Mouse (Mus musculus) CH12.LX (cell line): ENCODE data around the gene Cmss1. TPM values are rescaled to one million over a fixed set of nuclear protein-coding genes. Genes with fewer than 3 reads are reported as not detected.

Source experiments
- DNase-seq: peaks from one replicate; pipeline ENCODE4 v3.0.0-alpha.2; 2013; ENCODE audit errors: extremely low read depth
- H3K27ac ChIP-seq: 2 replicates; pipeline ENCODE4 v1.5.1; 2012; ENCODE audit warnings: low read depth, mild to moderate bottlenecking, control low read depth, moderate library complexity; ENCODE audit not compliant: insufficient read depth
- H3K27me3 ChIP-seq: replicated peaks from 2 replicates; pipeline ENCODE3; 2012; ENCODE audit warnings: inconsistent platforms
- H3K36me3 ChIP-seq, 2 experiments: replicated peaks in 1 of 2; 2 replicates each; pipeline versions ENCODE3 to v1.6.1; 2012; ENCODE audit warnings: inconsistent platforms in 1 of 2, low read length in 1 of 2, mild to moderate bottlenecking in 1 of 2, mixed read lengths in 1 of 2, moderate library complexity in 1 of 2; ENCODE audit not compliant: control insufficient read depth in 1 of 2, insufficient read depth in 1 of 2
- H3K4me1 ChIP-seq, 2 experiments: 2 replicates each; pipeline ENCODE4 v1.6.1; 2012; ENCODE audit warnings: inconsistent platforms in 1 of 2, moderate library complexity in 1 of 2; ENCODE audit not compliant: insufficient read depth in 2 of 2, control insufficient read depth in 1 of 2
- H3K4me2 ChIP-seq: 2 replicates; pipeline ENCODE4 v1.6.1; 2012; ENCODE audit warnings: low read depth, mild to moderate bottlenecking, control low read depth; ENCODE audit not compliant: poor library complexity, insufficient read depth, severe bottlenecking
- H3K4me3 ChIP-seq, 3 experiments: fragments of 150-350 bp in 1 of 3; sonication (generic) in 1 of 3; replicated peaks in 1 of 3; 2 replicates each; pipeline versions ENCODE3 to v1.5.1; 2011 to 2012; ENCODE audit warnings: low read depth in 2 of 3, low read length in 2 of 3, mild to moderate bottlenecking in 2 of 3, moderate library complexity in 2 of 3, control low read depth in 1 of 3, improper control_type of control experiment in 1 of 3, inconsistent platforms in 1 of 3, mixed read lengths in 1 of 3; ENCODE audit not compliant: poor library complexity in 1 of 3
- H3K79me2 ChIP-seq: replicated peaks from 2 replicates; pipeline ENCODE4 v1.6.1; 2012; ENCODE audit warnings: mild to moderate bottlenecking, moderate library complexity; ENCODE audit not compliant: control insufficient read depth, poor library complexity, insufficient read depth, severe bottlenecking; ENCODE audit errors: extremely low read depth
- H3K9ac ChIP-seq: 2 replicates; pipeline ENCODE4 v1.6.1; 2012; ENCODE audit warnings: low read depth, mild to moderate bottlenecking, control low read depth, moderate library complexity; ENCODE audit not compliant: insufficient read depth
- H3K9me3 ChIP-seq: replicated peaks from 2 replicates; pipeline ENCODE3; 2012; ENCODE audit warnings: low read length, inconsistent platforms, mixed read lengths
- BHLHE40 ChIP-seq: IDR thresholded peaks from 2 replicates; pipeline ENCODE4 v1.6.1; 2011; ENCODE audit warnings: mild to moderate bottlenecking, low read depth, low read length, improper control_type of control experiment
- CHD1 ChIP-seq: IDR thresholded peaks from 2 replicates; pipeline ENCODE4 v1.6.1; 2012; ENCODE audit warnings: low read depth, low read length, improper control_type of control experiment, inconsistent platforms
- CHD2 ChIP-seq: IDR thresholded peaks from 2 replicates; pipeline ENCODE4 v1.6.1; 2011; ENCODE audit warnings: low read length, improper control_type of control experiment
- CTCF ChIP-seq, 2 experiments: IDR thresholded peaks in 1 of 2; conservative IDR thresholded peaks in 1 of 2; 2 replicates each; pipeline ENCODE4 v1.5.1; 2011 to 2012; ENCODE audit warnings: low read depth in 2 of 2, low read length in 2 of 2, improper control_type of control experiment in 1 of 2, inconsistent platforms in 1 of 2, mild to moderate bottlenecking in 1 of 2, moderate library complexity in 1 of 2
- E2F4 ChIP-seq: IDR thresholded peaks from 2 replicates; pipeline ENCODE4 v1.6.1; 2011; ENCODE audit warnings: low read depth, low read length, improper control_type of control experiment; ENCODE audit not compliant: insufficient replicate concordance
- ELF1 ChIP-seq: IDR thresholded peaks from 2 replicates; pipeline ENCODE4 v1.6.1; 2014; ENCODE audit warnings: low read depth, mild to moderate bottlenecking, inconsistent platforms, low read length, improper control_type of control experiment
- EP300 ChIP-seq: IDR thresholded peaks from 2 replicates; pipeline ENCODE4 v1.6.1; 2011; ENCODE audit warnings: low read length, improper control_type of control experiment
- ETS1 ChIP-seq: conservative IDR thresholded peaks from 2 replicates; pipeline ENCODE4 v1.6.1; 2012; ENCODE audit warnings: low read depth, mild to moderate bottlenecking, inconsistent platforms, low read length, improper control_type of control experiment, moderate library complexity
- IRF4 ChIP-seq: IDR thresholded peaks from 2 replicates; pipeline ENCODE4 v1.6.1; 2014; ENCODE audit warnings: low read depth, mild to moderate bottlenecking, inconsistent platforms, low read length, improper control_type of control experiment
- JUN ChIP-seq: IDR thresholded peaks from 2 replicates; pipeline ENCODE4 v1.6.1; 2011; ENCODE audit warnings: low read depth, mild to moderate bottlenecking, low read length, improper control_type of control experiment, moderate library complexity; ENCODE audit not compliant: insufficient read depth
- JUND ChIP-seq: conservative IDR thresholded peaks from 2 replicates; pipeline ENCODE4 v1.6.1; 2011; ENCODE audit warnings: low read depth, low read length, improper control_type of control experiment
- KAT2A ChIP-seq: IDR thresholded peaks from 2 replicates; pipeline ENCODE4 v1.6.1; 2012; ENCODE audit warnings: low read length, improper control_type of control experiment, inconsistent platforms; ENCODE audit not compliant: insufficient replicate concordance
- MAFK ChIP-seq: IDR thresholded peaks from 2 replicates; pipeline ENCODE4 v1.6.1; 2011; ENCODE audit warnings: low read length, improper control_type of control experiment; ENCODE audit not compliant: insufficient replicate concordance
- MAX ChIP-seq: IDR thresholded peaks from 2 replicates; pipeline ENCODE4 v1.6.1; 2011; ENCODE audit warnings: low read length, improper control_type of control experiment
- MAZ ChIP-seq: IDR thresholded peaks from 2 replicates; pipeline ENCODE4 v1.6.1; 2012; ENCODE audit warnings: low read depth, mild to moderate bottlenecking, inconsistent platforms, low read length, improper control_type of control experiment, moderate library complexity
- MEF2A ChIP-seq: IDR thresholded peaks from 2 replicates; pipeline ENCODE4 v1.6.1; 2014; ENCODE audit warnings: low read depth, mild to moderate bottlenecking, inconsistent platforms, low read length, improper control_type of control experiment, borderline replicate concordance
- MYC ChIP-seq: IDR thresholded peaks from 2 replicates; pipeline ENCODE4 v1.6.1; 2011; ENCODE audit warnings: low read depth, mild to moderate bottlenecking, improper control_type of control experiment, low read length
- NELFE ChIP-seq: IDR thresholded peaks from 2 replicates; pipeline ENCODE4 v1.6.1; 2011; ENCODE audit warnings: low read depth, low read length, improper control_type of control experiment
- NRF1 ChIP-seq: IDR thresholded peaks from 2 replicates; pipeline ENCODE4 v1.6.1; 2014; ENCODE audit warnings: low read depth, mild to moderate bottlenecking, inconsistent platforms, low read length, improper control_type of control experiment, moderate library complexity
- PAX5 ChIP-seq: IDR thresholded peaks from 2 replicates; pipeline ENCODE4 v1.6.1; 2012; ENCODE audit warnings: low read length, inconsistent platforms, mixed read lengths
- POLR2A ChIP-seq: IDR thresholded peaks from 2 replicates; pipeline ENCODE4 v1.6.1; 2011; ENCODE audit warnings: low read depth, mild to moderate bottlenecking, improper control_type of control experiment, low read length
- POLR2AphosphoS2 ChIP-seq: IDR thresholded peaks from 2 replicates; pipeline ENCODE4 v1.6.1; 2011; ENCODE audit warnings: low read depth, low read length, improper control_type of control experiment
- RAD21 ChIP-seq: IDR thresholded peaks from 2 replicates; pipeline ENCODE4 v1.6.1; 2011; ENCODE audit warnings: low read depth, mild to moderate bottlenecking, low read length, improper control_type of control experiment, moderate library complexity
- SMC3 ChIP-seq: IDR thresholded peaks from 2 replicates; pipeline ENCODE4 v1.6.1; 2011; ENCODE audit warnings: low read depth, low read length, improper control_type of control experiment
- TBP ChIP-seq: conservative IDR thresholded peaks from 2 replicates; pipeline ENCODE4 v1.6.1; 2011; ENCODE audit warnings: low read depth, low read length, improper control_type of control experiment
- TCF12 ChIP-seq: IDR thresholded peaks from 2 replicates; pipeline ENCODE4 v1.6.1; 2014; ENCODE audit warnings: low read depth, mild to moderate bottlenecking, inconsistent platforms, low read length, improper control_type of control experiment
- UBTF ChIP-seq: IDR thresholded peaks from 2 replicates; pipeline ENCODE4 v1.6.1; 2012; ENCODE audit warnings: low read depth, mild to moderate bottlenecking, inconsistent platforms, low read length, improper control_type of control experiment, moderate library complexity
- USF1 ChIP-seq: IDR thresholded peaks from 2 replicates; pipeline ENCODE4 v1.6.1; 2014; ENCODE audit warnings: low read depth, mild to moderate bottlenecking, inconsistent platforms, low read length, improper control_type of control experiment
- USF2 ChIP-seq: conservative IDR thresholded peaks from 2 replicates; pipeline ENCODE4 v1.6.1; 2011; ENCODE audit warnings: low read depth, low read length, improper control_type of control experiment
- ZC3H11A ChIP-seq: IDR thresholded peaks from 2 replicates; pipeline ENCODE4 v1.6.1; 2012; ENCODE audit warnings: low read depth, mild to moderate bottlenecking, inconsistent platforms, low read length, improper control_type of control experiment
- ZKSCAN1 ChIP-seq: IDR thresholded peaks from 2 replicates; pipeline ENCODE4 v1.6.1; 2012; ENCODE audit warnings: low read depth, inconsistent platforms, low read length, improper control_type of control experiment, borderline replicate concordance
- ZMIZ1 ChIP-seq: IDR thresholded peaks from 2 replicates; pipeline ENCODE4 v1.6.1; 2012; ENCODE audit warnings: low read depth, mild to moderate bottlenecking, inconsistent platforms, low read length, improper control_type of control experiment
- ZNF384 ChIP-seq: IDR thresholded peaks from 2 replicates; pipeline ENCODE4 v1.6.1; 2012; ENCODE audit warnings: low read depth, low read length, improper control_type of control experiment, inconsistent platforms
- dilution Hi-C: fragments of 300-500 bp; cut with MboI; formaldehyde crosslinking; loops from 2 replicates; pipeline ENCODE4 v1.14.3; 2020; ENCODE audit warnings: low sequenced_read_pairs; ENCODE audit not compliant: extremely low pct_unique_long_range_greater_than_20kb, extremely low pct_ligation_motif_present
- in situ Hi-C: fragments of 300-500 bp; cut with MboI; formaldehyde crosslinking; loops from 3 replicates; pipeline ENCODE4 v1.14.3; 2019; ENCODE audit warnings: low sequenced_read_pairs, low pct_ligation_motif_present, low pct_unique_long_range_greater_than_20kb, mixed read lengths
- polyA plus RNA-seq: library from polyadenylated mRNA; unstranded; fragments of >175 nt; gene quantifications from 2 replicates; pipeline ENCODE4 v1.2.1, GENCODE M21; 2012; ENCODE audit warnings: low read depth; ENCODE audit not compliant: insufficient read length
- total RNA-seq, 2 experiments: library from RNA; depleted of rRNA; stranded (reverse); fragments of 300-350 nt in 1 of 2; fragments of >200 nt in 1 of 2; gene quantifications; 2 replicates each; pipeline ENCODE4 v1.2.3; 2012 to 2014

Gene Cmss1
- total and polyA plus RNA-seq, 3 experiments, result 94.7 to 107 (median 103) TPM

GRCm38 (mm10) chr16:57398387-57399214, 208.1 kb downstream of the Cmss1 start:
- DNase-seq, result peak; percentile 80
- Histone ChIP-seq H3K27ac (no peak overlapping the region), H3K4me1 (peaks cover 8 to 51% of the 10 kb centered on the region in 2 experiments), H3K9me3 (no peaks in the 10 kb centered on the region), H3K4me3 (no peak overlapping the region), H3K27me3 (no peaks in the 10 kb centered on the region), H3K9ac (no peak overlapping the region), H3K4me2 (no peak overlapping the region), H3K36me3 (peaks cover 0 to 18% of the 10 kb centered on the region in 2 experiments), H3K79me2 (no peaks in the 10 kb centered on the region)
- in situ Hi-C loops (loop anchor here (5.0 to 25.0 kb wide), 4 partner anchors 94 to 286 kb away; partner anchors contain the start of gene Tomm70a), dilution Hi-C loops (no loop called here)
- TF ChIP-seq CHD1, result no peak
- peak; percentile 89 to 96 for TF ChIP-seq CTCF (conservative IDR thresholded peaks at IDR 0.05 in 1 of 2, IDR thresholded peaks at IDR 0.05 in 1 of 2; ENCODE audit: low read depth in 2 of 2, low read length in 2 of 2)
- no peak for TF ChIP-seq ETS1
- TF ChIP-seq ZNF384, result peak; percentile 18; the same call in 1 of the 2 replicates
- TF ChIP-seq TBP, result no peak
- no peak for TF ChIP-seq ZMIZ1
- TF ChIP-seq MAFK, result no peak
- no peak; the same call in 1 of the 2 replicates for TF ChIP-seq NELFE
- 0 out of 2 replicates have a peak, but pooled peaks have one; percentile 22 for TF ChIP-seq MYC
- no peak for TF ChIP-seq POLR2AphosphoS2
- no peak for TF ChIP-seq USF1
- TF ChIP-seq NRF1, result no peak
- no peak for TF ChIP-seq MEF2A
- peak; percentile 43; the same call in 1 of the 2 replicates for TF ChIP-seq IRF4
- TF ChIP-seq MAX, result no peak
- no peak for TF ChIP-seq POLR2A
- 0 out of 2 replicates have a peak, but pooled peaks have one; percentile 13 for TF ChIP-seq BHLHE40
- no peak for TF ChIP-seq MAZ
- TF ChIP-seq JUN, result no peak
- TF ChIP-seq PAX5, result no peak
- no peak for TF ChIP-seq ZKSCAN1
- peak; percentile 98 for TF ChIP-seq RAD21
- TF ChIP-seq ELF1, result no peak
- no peak; the same call in 1 of the 2 replicates for TF ChIP-seq EP300
- TF ChIP-seq USF2, result no peak
- no peak for TF ChIP-seq CHD2
- peak; percentile 98 for TF ChIP-seq SMC3
- no peak for TF ChIP-seq KAT2A
- TF ChIP-seq TCF12, result no peak
- TF ChIP-seq E2F4, result no peak
- TF ChIP-seq ZC3H11A, result peak; percentile 87
- TF ChIP-seq UBTF, result no peak
- no peak for TF ChIP-seq JUND
